Comparison of ENCODE assay signal across 17 mouse cellular contexts in genomic region chr2:79768625-79769024, GRCm38 (mm10).
DNase-seq lines count a peak whose midpoint lies in the region; ATAC-seq and TF ChIP-seq lines count a peak whose summit lies in the region.
"Had no signal": no experiment of that assay in that cellular context is flagged by ENCODE, and none has a peak within 500 bp of the region (broad histone marks: within the 10 kb centered on the region; RNA-seq: fewer than 3 reads in every experiment).

No protein-coding gene starts in this region.

- H3K4me2 ChIP-seq in hindbrain, postnatal 0 days (ENCODE audit: low read depth, low read length) = no peak overlapping the region
- no peak overlapping the region for H3K4me2 ChIP-seq in hindbrain, embryonic 14.5 days (replicated peaks)
- H3K4me2 ChIP-seq in midbrain, embryonic 13.5 days (replicated peaks) = no peak overlapping the region
- no peak overlapping the region for H3K4me2 ChIP-seq in midbrain, embryonic 15.5 days
- no peak overlapping the region for H3K4me2 ChIP-seq in intestine, embryonic 16.5 days (ENCODE audit: low read depth, low read length)
- no peak overlapping the region for H3K4me2 ChIP-seq in kidney, embryonic 15.5 days
- H3K4me2 ChIP-seq: embryonic facial prominence, embryonic 13.5 days; forebrain, embryonic 12.5 days; heart, embryonic 13.5 days had no signal

- no peak for TF ChIP-seq CTCF in gastrocnemius, adult 2 months (IDR thresholded peaks at IDR 0.05)
- no peak for TF ChIP-seq CTCF in hindbrain, postnatal 0 days (IDR thresholded peaks at IDR 0.05; ENCODE audit: low read depth)

- intact Hi-C loops in gastrocnemius, adult 2 months (cut with DNase I) = no loop called here

- no peaks in the 10 kb centered on the region for H3K36me3 ChIP-seq in hindbrain, postnatal 0 days (ENCODE audit: insufficient read depth, low read length)
- no peaks in the 10 kb centered on the region for H3K36me3 ChIP-seq in hindbrain, embryonic 14.5 days (replicated peaks; ENCODE audit: control insufficient read depth, insufficient read depth)
- no peaks in the 10 kb centered on the region for H3K36me3 ChIP-seq in midbrain, embryonic 13.5 days
- H3K36me3 ChIP-seq in midbrain, embryonic 15.5 days (replicated peaks) = no peaks in the 10 kb centered on the region
- H3K36me3 ChIP-seq in intestine, embryonic 16.5 days (ENCODE audit: control insufficient read depth, insufficient read depth, low read length) = no peaks in the 10 kb centered on the region
- H3K36me3 ChIP-seq in kidney, embryonic 15.5 days = no peaks in the 10 kb centered on the region
- H3K36me3 ChIP-seq: embryonic facial prominence, embryonic 13.5 days; forebrain, embryonic 12.5 days; heart, embryonic 13.5 days had no signal

- ATAC-seq in hindbrain, postnatal 0 days = peak; percentile 64
- no peak for ATAC-seq in hindbrain, embryonic 14.5 days (ENCODE audit: low FRiP score)
- ATAC-seq in midbrain, embryonic 13.5 days = 0 out of 2 replicates have a peak, but pooled peaks have one; percentile 55
- ATAC-seq in midbrain, embryonic 15.5 days (replicated peaks) = no peak; the same call in 1 of the 2 replicates
- peak; percentile 64 for ATAC-seq in intestine, embryonic 16.5 days
- no peak for ATAC-seq in kidney, embryonic 15.5 days (replicated peaks; ENCODE audit: low FRiP score)
- ATAC-seq: forebrain, embryonic 16.5 days had no signal

- H3K4me3 ChIP-seq in gastrocnemius, adult 2 months = no peak overlapping the region
- no peak overlapping the region for H3K4me3 ChIP-seq in hindbrain, postnatal 0 days (ENCODE audit: low read length)
- no peak overlapping the region for H3K4me3 ChIP-seq in hindbrain, embryonic 14.5 days (replicated peaks; ENCODE audit: low read length)
- H3K4me3 ChIP-seq in midbrain, embryonic 13.5 days (replicated peaks) = no peak overlapping the region
- no peak overlapping the region for H3K4me3 ChIP-seq in midbrain, embryonic 15.5 days
- H3K4me3 ChIP-seq in intestine, embryonic 16.5 days (ENCODE audit: low read length) = no peak overlapping the region
- no peak overlapping the region for H3K4me3 ChIP-seq in kidney, embryonic 15.5 days (replicated peaks)
- H3K4me3 ChIP-seq: embryonic facial prominence, embryonic 13.5 days; forebrain, embryonic 12.5 days; heart, embryonic 13.5 days had no signal

- H3K9me3 ChIP-seq in hindbrain, postnatal 0 days (ENCODE audit: low read length) = no peaks in the 10 kb centered on the region
- H3K9me3 ChIP-seq in hindbrain, embryonic 14.5 days (ENCODE audit: control insufficient read depth, low read length) = no peaks in the 10 kb centered on the region
- no peaks in the 10 kb centered on the region for H3K9me3 ChIP-seq in midbrain, embryonic 13.5 days
- H3K9me3 ChIP-seq in midbrain, embryonic 15.5 days = no peaks in the 10 kb centered on the region
- no peaks in the 10 kb centered on the region for H3K9me3 ChIP-seq in intestine, embryonic 16.5 days (ENCODE audit: control insufficient read depth, low read length)
- no peaks in the 10 kb centered on the region for H3K9me3 ChIP-seq in kidney, embryonic 15.5 days (replicated peaks)
- H3K9me3 ChIP-seq: embryonic facial prominence, embryonic 13.5 days; forebrain, embryonic 12.5 days; heart, embryonic 13.5 days had no signal

- WGBS in hindbrain, postnatal 0 days = 84% methylated on average over 2 of the region's 2 CpGs
- 89% methylated on average over 2 of the region's 2 CpGs for WGBS in hindbrain, embryonic 14.5 days
- 83% methylated on average over 2 of the region's 2 CpGs for WGBS in midbrain, embryonic 13.5 days
- WGBS in midbrain, embryonic 15.5 days = 84% methylated on average over 2 of the region's 2 CpGs
- WGBS in intestine, embryonic 16.5 days = 64% methylated on average over 2 of the region's 2 CpGs
- 84% methylated on average over 2 of the region's 2 CpGs for WGBS in kidney, embryonic 15.5 days

- DNase-seq in gastrocnemius, adult 2 months = no peak
- no peak for DNase-seq in gastrocnemius, postnatal 10 days
- no peak for DNase-seq in hindbrain, postnatal 0 days (ENCODE audit: low spot score)
- DNase-seq in hindbrain, embryonic 14.5 days (ENCODE audit: low spot score) = no peak
- DNase-seq: adrenal gland, postnatal 10 days; cerebellum, adult 11 months; cerebellum, adult 9-10 months; cerebellum, postnatal 36 days; heart, postnatal 36 days had no signal

- no peaks in the 10 kb centered on the region for H3K27me3 ChIP-seq in hindbrain, postnatal 0 days (ENCODE audit: insufficient read depth, low read length)
- no peaks in the 10 kb centered on the region for H3K27me3 ChIP-seq in hindbrain, embryonic 14.5 days (ENCODE audit: control insufficient read depth, insufficient read depth, low read length)
- no peaks in the 10 kb centered on the region for H3K27me3 ChIP-seq in midbrain, embryonic 13.5 days
- no peaks in the 10 kb centered on the region for H3K27me3 ChIP-seq in midbrain, embryonic 15.5 days (replicated peaks)
- no peaks in the 10 kb centered on the region for H3K27me3 ChIP-seq in intestine, embryonic 16.5 days (replicated peaks; ENCODE audit: control insufficient read depth, insufficient read depth, low read length)
- no peaks in the 10 kb centered on the region for H3K27me3 ChIP-seq in kidney, embryonic 15.5 days
- H3K27me3 ChIP-seq: embryonic facial prominence, embryonic 13.5 days; forebrain, embryonic 12.5 days; heart, embryonic 13.5 days had no signal

- H3K27ac ChIP-seq in gastrocnemius, adult 2 months = peak overlapping the region; percentile 74
- H3K27ac ChIP-seq in hindbrain, postnatal 0 days = no peak overlapping the region
- no peak overlapping the region for H3K27ac ChIP-seq in hindbrain, embryonic 14.5 days
- H3K27ac ChIP-seq in midbrain, embryonic 13.5 days = 0 out of 2 replicates have a peak overlapping the region, but pooled peaks have one; percentile 12
- no peak overlapping the region for H3K27ac ChIP-seq in midbrain, embryonic 15.5 days
- H3K27ac ChIP-seq in intestine, embryonic 16.5 days (ENCODE audit: low read length) = no peak overlapping the region
- H3K27ac ChIP-seq in kidney, embryonic 15.5 days = no peak overlapping the region
- H3K27ac ChIP-seq: embryonic facial prominence, embryonic 13.5 days; forebrain, embryonic 12.5 days; heart, embryonic 13.5 days had no signal

- H3K4me1 ChIP-seq in hindbrain, postnatal 0 days (ENCODE audit: insufficient read depth, low read length) = no peaks in the 10 kb centered on the region; the same call in 1 of the 2 replicates
- 0 out of 2 replicates have a peak, but pooled peaks cover 4% of the 10 kb centered on the region for H3K4me1 ChIP-seq in hindbrain, embryonic 14.5 days (replicated peaks; ENCODE audit: control insufficient read depth, insufficient read depth, low read length)
- peaks cover 8% of the 10 kb centered on the region; the same call in 1 of the 2 replicates for H3K4me1 ChIP-seq in midbrain, embryonic 13.5 days (replicated peaks)
- H3K4me1 ChIP-seq in midbrain, embryonic 15.5 days = no peaks in the 10 kb centered on the region
- H3K4me1 ChIP-seq in intestine, embryonic 16.5 days (ENCODE audit: control insufficient read depth, insufficient read depth, low read length) = peaks cover 7% of the 10 kb centered on the region; the same call in 1 of the 2 replicates
- H3K4me1 ChIP-seq in kidney, embryonic 15.5 days = no peaks in the 10 kb centered on the region
- H3K4me1 ChIP-seq: embryonic facial prominence, embryonic 13.5 days had no signal

- H3K9ac ChIP-seq in hindbrain, postnatal 0 days (replicated peaks; ENCODE audit: low read length) = no peak overlapping the region
- H3K9ac ChIP-seq in hindbrain, embryonic 14.5 days = no peak overlapping the region
- H3K9ac ChIP-seq in midbrain, embryonic 13.5 days (replicated peaks) = no peak overlapping the region
- H3K9ac ChIP-seq in midbrain, embryonic 15.5 days = no peak overlapping the region
- no peak overlapping the region for H3K9ac ChIP-seq in intestine, embryonic 16.5 days (ENCODE audit: low read depth, low read length)
- no peak overlapping the region for H3K9ac ChIP-seq in kidney, embryonic 15.5 days
- H3K9ac ChIP-seq: embryonic facial prominence, embryonic 13.5 days; forebrain, embryonic 12.5 days; heart, embryonic 13.5 days had no signal

Comparison
In these comparisons a context has a peak if more than half of its experiments do, and no peak if none do; other contexts are left out.
1. H3K27ac ChIP-seq: peak in gastrocnemius, adult 2 months (single experiment) and midbrain, embryonic 13.5 days (single experiment); none in hindbrain, postnatal 0 days (single experiment), hindbrain, embryonic 14.5 days (single experiment), midbrain, embryonic 15.5 days (single experiment), intestine, embryonic 16.5 days (single experiment) and kidney, embryonic 15.5 days (single experiment).
2. ATAC-seq: peak in hindbrain, postnatal 0 days (single experiment), midbrain, embryonic 13.5 days (single experiment) and intestine, embryonic 16.5 days (single experiment); none in hindbrain, embryonic 14.5 days (single experiment), midbrain, embryonic 15.5 days (single experiment) and kidney, embryonic 15.5 days (single experiment).